Mouse (Mus musculus) heart, postnatal 36 days (tissue): ENCODE data around the gene Pramef20. TPM values are rescaled to one million over a fixed set of nuclear protein-coding genes. Genes with fewer than 3 reads are reported as not detected.
"Not testable (repeated sequence)": the region's sequence is repeated elsewhere in the genome, so short reads cannot be mapped to it uniquely, and the experiment has no call there.

ENCODE experiments used
- DNase-seq, 2 experiments: peaks; one replicate each; pipeline ENCODE4 v3.0.0; 2021 to 2022
- intact Hi-C: fragments of 180-260 bp; cut with DNase I; formaldehyde crosslinking; loops from one replicate; pipeline ENCODE4 v1.15.1; 2025
- total RNA-seq, 2 experiments: library from RNA; stranded (reverse); gene quantifications; 2 replicates each; pipeline ENCODE4 v1.2.3; 2021

Pramef20 gene
- not detected for total RNA-seq

- DNase-seq, result no peak
- intact Hi-C loops, result no loop called here
Observed at GRCm38 (mm10) chr4:144377911-144378310, at the start of gene Pramef20. Gene Pramef20 (minus strand): TSS chr4:144377933.

DNA sequence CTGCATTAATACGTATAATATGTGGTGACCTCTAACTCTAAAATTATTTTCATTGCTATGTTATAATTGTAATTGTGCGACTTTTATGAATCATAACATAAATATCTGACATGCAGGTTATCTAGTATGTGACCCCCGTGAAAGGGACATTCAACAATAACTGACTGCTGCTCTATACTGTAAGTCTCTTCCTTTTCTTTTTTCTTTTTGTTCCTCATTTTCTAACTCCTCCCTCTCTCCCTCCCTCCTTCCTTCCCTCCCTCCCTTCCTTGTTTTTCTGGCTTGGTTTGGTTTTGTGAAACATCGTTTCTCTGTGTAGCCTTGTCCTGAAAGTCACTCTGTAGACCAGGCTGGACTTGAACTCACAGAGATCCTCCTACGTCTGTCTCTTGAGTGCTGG lies 46.9 kb upstream of the Pramef20 start:
- DNase-seq, result no peak
- intact Hi-C loops, result no loop called here

- no peak for DNase-seq
- intact Hi-C loops, result no loop called here
Observed at GRCm38 (mm10) chr4:144420644-144421043, 42.9 kb upstream of the Pramef20 start.

DNA sequence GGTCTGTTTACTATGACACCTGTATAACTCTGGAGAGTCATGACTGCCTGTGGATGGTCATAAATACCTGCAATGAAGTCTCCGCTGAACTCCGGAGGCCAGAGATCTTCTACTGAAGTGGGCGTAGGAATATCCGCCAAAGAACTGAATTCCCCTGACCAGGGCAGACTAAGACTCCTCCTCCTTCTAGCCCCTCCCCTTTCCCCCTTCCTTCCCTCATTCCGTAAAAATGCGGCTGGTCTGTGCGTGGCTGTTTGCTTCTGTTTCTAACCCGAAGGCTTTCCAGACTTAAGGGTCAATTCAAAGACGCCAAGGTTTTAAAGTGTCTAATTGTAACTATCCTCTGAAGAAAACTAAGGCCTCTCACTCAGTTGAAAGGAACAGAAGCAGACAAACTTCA lies 30.6 kb upstream of the Pramef20 start, which contains the start of gene Pramef12:
Pramef12 (minus strand) TSS at position 175 of the 400 bp plus-strand sequence.
- intact Hi-C loops, result no loop called here
- DNase-seq, result no peak

DNA sequence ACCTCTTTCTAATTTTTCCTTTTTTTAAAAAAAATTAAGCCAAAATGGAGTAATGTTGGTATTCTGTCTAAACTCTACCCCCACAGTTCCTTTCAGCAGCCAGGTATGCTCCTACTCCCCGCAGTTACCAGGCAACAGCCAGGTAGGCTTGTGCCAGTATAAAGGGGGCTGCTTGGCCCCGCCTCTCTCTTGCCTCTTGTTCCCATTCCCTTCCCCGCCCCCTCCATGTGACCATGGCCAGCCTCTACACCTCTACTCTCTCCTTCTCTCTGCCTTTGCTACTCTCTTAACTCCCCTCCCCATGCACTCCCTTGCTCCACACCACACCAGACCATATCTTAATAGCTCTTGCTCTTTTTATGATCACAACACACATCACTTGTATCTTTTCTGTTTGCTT lies 28.5 kb upstream of the Pramef20 start:
- intact Hi-C loops, result no loop called here
- no peak for DNase-seq

DNA sequence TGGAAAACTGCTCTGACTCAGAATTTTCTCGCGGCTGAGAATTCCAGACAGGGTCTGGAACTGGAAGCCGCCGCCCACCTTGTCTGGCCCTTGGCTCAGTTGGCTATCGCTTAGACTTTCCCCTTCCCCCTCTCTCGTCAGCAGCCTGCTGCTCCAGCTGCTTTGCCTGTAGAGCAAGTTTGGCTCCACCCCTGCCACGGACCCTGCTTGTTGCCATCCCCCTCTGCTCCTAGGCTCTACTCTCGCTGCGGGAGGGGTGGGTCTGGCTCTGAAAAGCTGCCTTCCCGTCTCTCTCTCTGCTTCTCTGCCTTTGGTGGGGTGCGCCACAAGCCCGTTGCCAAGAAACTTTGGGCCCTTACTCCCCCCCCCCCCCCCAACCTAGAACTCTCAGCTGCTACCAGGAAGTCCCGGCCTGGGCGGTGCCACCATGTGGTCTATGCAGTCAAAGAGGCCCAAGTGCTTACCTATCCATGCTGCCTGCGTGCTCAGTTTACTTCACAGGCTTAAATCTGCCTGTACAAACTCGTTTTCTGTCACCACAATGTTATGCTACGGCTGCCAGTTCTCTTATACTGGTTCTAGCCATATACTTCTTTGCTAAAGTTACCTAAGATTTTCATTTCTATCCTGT lies 26.8 kb upstream of the Pramef20 start:
- intact Hi-C loops, result no loop called here
- peak in 1 of 2 experiments; percentile 7 for DNase-seq

DNA sequence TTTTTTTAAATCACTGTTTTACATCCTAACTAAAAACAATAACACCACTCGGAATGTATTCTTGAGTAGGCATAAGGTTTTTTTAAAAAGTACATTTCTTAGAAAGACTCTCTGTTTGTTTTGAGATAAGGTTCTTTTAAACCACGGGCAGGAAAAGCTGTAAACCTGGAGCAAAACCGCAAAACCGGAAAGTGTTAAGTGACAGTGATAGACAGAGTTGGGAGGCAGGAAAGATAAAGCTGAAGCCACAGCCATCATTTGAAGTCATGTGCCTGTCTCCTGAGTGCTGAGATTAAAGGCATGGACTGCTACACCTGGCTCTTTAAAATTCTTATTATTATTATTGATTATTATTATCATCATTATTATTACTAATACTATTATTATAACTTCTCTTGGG lies 25.0 kb upstream of the Pramef20 start:
- intact Hi-C loops, result no loop called here
- DNase-seq, result no peak

DNA sequence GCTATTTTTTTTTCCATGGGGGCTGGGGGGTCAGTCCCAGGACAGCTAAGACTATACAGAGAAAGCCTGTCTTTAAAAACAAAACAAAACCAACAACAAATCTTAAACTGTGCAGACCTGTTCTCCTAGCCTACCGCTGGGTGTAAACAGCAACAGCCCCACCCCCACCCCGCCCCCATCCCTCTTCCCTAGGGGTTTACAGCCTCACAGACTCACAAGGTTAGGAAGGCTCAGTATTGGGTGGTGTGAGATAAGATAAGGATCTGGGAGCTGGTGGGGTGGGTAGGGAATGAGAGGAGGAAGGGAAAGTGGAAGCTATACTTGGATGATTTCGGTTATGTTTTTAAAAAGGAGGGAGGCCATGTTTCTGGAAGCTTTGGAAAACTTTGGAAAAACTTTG lies 18.6 kb upstream of the Pramef20 start:
- intact Hi-C loops, result no loop called here

GRCm38 (mm10) chr4:144357642-144358041 lies 20.1 kb downstream of the Pramef20 start, which contains the start of gene Gm13119:
Gene Gm13119 (plus strand): TSS chr4:144357942.
- intact Hi-C loops, result not testable (repeated sequence)

More for the DNA sequence above, 18.6 kb upstream of the Pramef20 start:
- DNase-seq, result no peak

GRCm38 (mm10) chr4:144335856-144336255 lies 41.9 kb downstream of the Pramef20 start:
- DNase-seq, intact Hi-C loops: not testable (repeated sequence)

More at GRCm38 (mm10) chr4:144357642-144358041, 20.1 kb downstream of the Pramef20 start, which contains the start of gene Gm13119:
- not testable (repeated sequence) for DNase-seq

DNA sequence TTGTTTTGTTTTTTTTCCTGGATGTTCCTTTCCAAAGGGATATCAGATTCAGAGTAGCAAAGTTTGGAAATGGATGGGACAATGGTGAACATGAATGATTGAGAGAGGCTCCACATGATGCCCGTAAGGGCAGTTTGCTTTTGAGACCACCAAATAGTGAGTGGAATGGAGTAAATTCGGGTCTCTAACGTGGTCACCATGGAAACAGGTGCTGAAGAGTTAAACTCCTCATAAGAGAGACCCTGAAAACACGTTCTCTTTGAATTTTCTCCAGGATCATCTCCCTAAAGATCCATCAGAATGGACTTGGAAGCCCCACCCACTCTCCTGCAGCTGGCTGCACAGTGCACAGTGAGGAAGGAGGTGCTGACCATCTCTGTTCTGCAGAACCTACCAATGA lies 47.8 kb downstream of the Pramef20 start, which contains the start of gene Gm13128:
Gm13128 (plus strand) TSS at position 301 of the 400 bp plus-strand sequence.
- intact Hi-C loops, result not testable (repeated sequence)

More for the DNA sequence above, 47.8 kb downstream of the Pramef20 start, which contains the start of gene Gm13128:
- DNase-seq, result not testable (repeated sequence)

Other genes with a start within 250 kb of the Pramef20 start
- not detected for gene Oog3, start 215.3 kb downstream of the Pramef20 start, total RNA-seq
- gene Oog2, start 187.2 kb downstream of the Pramef20 start, total RNA-seq, result not detected
- gene C87977, start 164.6 kb downstream of the Pramef20 start, total RNA-seq, result not detected
- not detected for gene Pramel5, start 97.4 kb downstream of the Pramef20 start, total RNA-seq
- not detected for gene Gm13128, start 47.7 kb downstream of the Pramef20 start, total RNA-seq
- not detected for gene Gm13119, start 20.0 kb downstream of the Pramef20 start, total RNA-seq
- gene Pramef12, start 30.5 kb upstream of the Pramef20 start, total RNA-seq, result not detected
- gene 1700012P22Rik, start 60.8 kb upstream of the Pramef20 start, total RNA-seq, result not detected
- gene Gm9944, start 75.4 kb upstream of the Pramef20 start, total RNA-seq, result not detected
- gene Aadacl3, start 85.8 kb upstream of the Pramef20 start, total RNA-seq, result not detected
- not detected for gene 9430007A20Rik, start 141.9 kb upstream of the Pramef20 start, total RNA-seq
- gene Gm13124, start 187.2 kb upstream of the Pramef20 start, total RNA-seq, result not detected
- not detected for gene Aadacl4, start 235.8 kb upstream of the Pramef20 start, total RNA-seq